9 mouse cellular contexts compared by ENCODE assay signal in genomic region chr13:37967052-37967437, GRCm38 (mm10). TPM values are rescaled to one million over a fixed set of nuclear protein-coding genes. Genes with fewer than 3 reads are reported as not detected.
DNase-seq lines count a peak whose midpoint lies in the region; ATAC-seq lines count a peak whose summit lies in the region.
"Had no signal": no experiment of that assay in that cellular context is flagged by ENCODE, and none has a peak within 500 bp of the region (broad histone marks: within the 10 kb centered on the region; RNA-seq: fewer than 3 reads in every experiment).

No protein-coding gene starts in this region.

- 44% methylated on average over 12 of the region's 12 CpGs for WGBS in heart, embryonic 11.5 days (ENCODE audit: insufficient replicate concordance)
- WGBS in kidney, embryonic 14.5 days, result 14% methylated on average over 12 of the region's 12 CpGs

- DNase-seq in heart, adult 11 months, result peak; percentile 93
- DNase-seq in embryo, embryonic 9.5 days (ENCODE audit: extremely low spot score), result peak; percentile 38
- DNase-seq in mesoderm, embryonic 11.5 days (ENCODE audit: low read depth, low spot score), result peak; percentile 56
- no peak for DNase-seq in right cerebral cortex, postnatal 36 days (ENCODE audit: low spot score in 2 of 2)
- DNase-seq in right cerebral cortex, adult 2 months (ENCODE audit: low spot score in 2 of 2), result no peak

- H3K9me3 ChIP-seq in heart, embryonic 11.5 days (replicated peaks; ENCODE audit: control insufficient read depth, low read length), result no peaks in the 10 kb centered on the region
- no peaks in the 10 kb centered on the region for H3K9me3 ChIP-seq in kidney, embryonic 14.5 days (ENCODE audit: control insufficient read depth, low read length)
- H3K9me3 ChIP-seq: megakaryocyte, embryonic 14.5 days had no signal

- H3K4me3 ChIP-seq in heart, embryonic 11.5 days (ENCODE audit: low read depth, low read length), result no peak overlapping the region
- H3K4me3 ChIP-seq in kidney, embryonic 14.5 days (ENCODE audit: low read length), result no peak overlapping the region
- H3K4me3 ChIP-seq: megakaryocyte, embryonic 14.5 days had no signal

- no peak overlapping the region for H3K4me2 ChIP-seq in heart, embryonic 11.5 days
- no peak overlapping the region; the same call in 1 of the 2 replicates for H3K4me2 ChIP-seq in kidney, embryonic 14.5 days (replicated peaks; ENCODE audit: low read depth, low read length)

- H3K9ac ChIP-seq in heart, embryonic 11.5 days (ENCODE audit: low read depth, low read length), result no peak overlapping the region
- no peak overlapping the region; the same call in 1 of the 2 replicates for H3K9ac ChIP-seq in kidney, embryonic 14.5 days (ENCODE audit: low read depth, low read length)

- H3K27ac ChIP-seq in heart, embryonic 11.5 days (ENCODE audit: low read depth, low read length), result no peak overlapping the region; the same call in 1 of the 2 replicates
- peak overlapping the region; percentile 82 for H3K27ac ChIP-seq in kidney, embryonic 14.5 days (ENCODE audit: low read depth, low read length)

- H3K36me3 ChIP-seq in heart, embryonic 11.5 days (ENCODE audit: control insufficient read depth, insufficient read depth, low read length), result no peaks in the 10 kb centered on the region
- H3K36me3 ChIP-seq in kidney, embryonic 14.5 days (ENCODE audit: control insufficient read depth, insufficient read depth, low read length), result no peaks in the 10 kb centered on the region

- no peaks in the 10 kb centered on the region for H3K27me3 ChIP-seq in heart, embryonic 11.5 days (ENCODE audit: control insufficient read depth, insufficient read depth, low read length)
- no peaks in the 10 kb centered on the region for H3K27me3 ChIP-seq in kidney, embryonic 14.5 days (ENCODE audit: control insufficient read depth, insufficient read depth, low read length)
- H3K27me3 ChIP-seq: megakaryocyte, embryonic 14.5 days had no signal

- no peak for ATAC-seq in heart, embryonic 11.5 days (replicated peaks; ENCODE audit: insufficient number of reproducible peaks, low FRiP score, low TSS enrichment)
- ATAC-seq in kidney, embryonic 14.5 days (ENCODE audit: low FRiP score, low TSS enrichment), result peak; percentile 76
- ATAC-seq in erythroblast, adult 5-6 weeks (replicated peaks; ENCODE audit: low FRiP score, poor library complexity, severe bottlenecking), result no peak

- H3K4me1 ChIP-seq in heart, embryonic 11.5 days (ENCODE audit: control insufficient read depth, insufficient read depth, low read length), result peaks cover 24% of the 10 kb centered on the region
- peaks cover 42% of the 10 kb centered on the region for H3K4me1 ChIP-seq in kidney, embryonic 14.5 days (ENCODE audit: control insufficient read depth, insufficient read depth, low read length)

RNA-seq across cellular contexts. Expression of gene Ssr1, which starts 27.0 kb away (rescaled TPM):
- polyA plus RNA-seq in heart, embryonic 11.5 days (2014; fragmentation: Nextera tagmentation; extraction: Ambion mirVana), result 100 and 126 TPM in 2 replicates
- polyA plus RNA-seq in kidney, embryonic 14.5 days (2014; fragmentation: Nextera tagmentation; extraction: Ambion mirVana), result 76.7 and 133 TPM in 2 replicates
- total RNA-seq in erythroblast, adult 5-6 weeks (2015; ENCODE audit: low replicate concordance), result 37.0 and 44.4 TPM in 2 replicates
- total RNA-seq in erythroblast, adult 5-6 weeks (2017; ENCODE audit: low replicate concordance), result 37.4 and 46.7 TPM in 2 replicates

Comparison
In these comparisons a context has a peak if more than half of its experiments do, and no peak if none do; other contexts are left out.
1. DNase-seq: peak in heart, adult 11 months (single experiment), embryo, embryonic 9.5 days (single experiment) and mesoderm, embryonic 11.5 days (single experiment); none in right cerebral cortex, postnatal 36 days (0 of 2) and right cerebral cortex, adult 2 months (0 of 2).